ENCODE assay signal across 8 mouse cellular contexts in the genomic region with DNA sequence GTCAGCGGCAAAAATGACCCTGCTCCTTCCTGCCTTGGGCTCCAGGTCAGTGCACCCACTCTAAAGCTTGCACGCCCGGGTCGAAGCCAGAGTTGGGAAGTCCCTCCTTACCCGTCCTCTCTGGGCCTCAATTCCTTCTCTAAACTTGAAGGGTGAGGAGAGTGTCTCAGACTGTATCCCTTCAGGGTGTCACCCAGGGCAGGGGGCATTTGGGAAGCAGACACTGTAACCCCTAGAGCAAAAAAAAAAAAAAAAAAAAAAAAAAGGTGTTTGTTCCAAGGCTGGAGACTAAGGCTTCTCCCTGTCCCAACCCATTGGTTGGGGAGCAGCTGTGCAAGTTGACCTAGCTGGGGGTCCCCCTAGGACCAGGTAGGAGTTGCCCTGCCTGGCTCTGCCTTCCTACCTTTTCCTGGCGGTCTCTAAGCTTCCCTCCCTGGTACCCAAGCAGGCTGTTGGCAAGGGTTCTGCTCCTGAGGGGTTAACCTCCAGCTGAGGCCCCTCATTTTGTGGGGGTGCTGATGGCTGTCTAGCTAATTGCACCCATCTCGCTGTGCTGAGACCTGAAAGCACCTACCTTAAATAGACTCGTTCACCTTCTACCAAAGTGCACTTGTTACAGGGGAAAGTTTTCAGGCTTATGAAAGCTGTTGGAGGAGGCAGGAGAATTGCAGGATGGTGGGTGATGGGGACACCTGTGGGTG. TPM values are rescaled to one million over a fixed set of nuclear protein-coding genes. Genes with fewer than 3 reads are reported as not detected.
A peak's percentile ranks its signal among the peaks of the same experiment; 100 is the strongest.
DNase-seq lines count a peak whose midpoint lies in the region; ATAC-seq and TF ChIP-seq lines count a peak whose summit lies in the region.

No protein-coding gene starts in this region.

- intact Hi-C loops in heart, adult 2 months (cut with DNase I), result loop anchor here (2.0 to 5.0 kb wide), 4 partner anchors 15 to 97 kb away; no protein-coding TSS in a partner anchor

- H3K4me1 ChIP-seq in heart, adult 2 months (ENCODE audit: control insufficient read depth, insufficient read depth, low read length), result peaks cover 42% of the 10 kb centered on the region
- H3K4me1 ChIP-seq in thymus, adult 2 months (replicated peaks; ENCODE audit: control insufficient read depth, insufficient read depth, low read length), result peaks cover 48% of the 10 kb centered on the region
- peaks cover 42% of the 10 kb centered on the region for H3K4me1 ChIP-seq in liver, embryonic 11.5 days (replicated peaks; ENCODE audit: control insufficient read depth, insufficient read depth, low read length)

- peak overlapping the region; percentile 60 for H3K4me3 ChIP-seq in heart, adult 2 months
- H3K4me3 ChIP-seq in thymus, adult 2 months (ENCODE audit: control insufficient read depth, insufficient read depth, low read length), result peak overlapping the region; percentile 83
- peak overlapping the region; percentile 64 for H3K4me3 ChIP-seq in liver, embryonic 11.5 days (ENCODE audit: low read depth, low read length)

- TF ChIP-seq CTCF in heart, adult 2 months (IDR thresholded peaks at IDR 0.05), result no peak
- no peak for TF ChIP-seq CTCF in thymus, adult 2 months (IDR thresholded peaks at IDR 0.05; ENCODE audit: borderline replicate concordance, control insufficient read depth, extremely low read depth, insufficient read depth, low read length, poor library complexity)

- H3K4me2 ChIP-seq in liver, embryonic 11.5 days, result peak overlapping the region; percentile 95

- H3K9ac ChIP-seq in heart, adult 2 months (ENCODE audit: low read depth, low read length), result peak overlapping the region; percentile 89
- H3K9ac ChIP-seq in liver, embryonic 11.5 days (ENCODE audit: low read depth, low read length), result peak overlapping the region; percentile 68

- H3K79me2 ChIP-seq in heart, adult 2 months (replicated peaks; ENCODE audit: control insufficient read depth, insufficient read depth, low read length), result no peaks in the 10 kb centered on the region

- ATAC-seq in liver, embryonic 11.5 days (replicated peaks; ENCODE audit: low FRiP score), result no peak

- no peak for TF ChIP-seq POLR2A in heart, adult 2 months (IDR thresholded peaks at IDR 0.05; ENCODE audit: insufficient read depth, low read depth, low read length)
- no peak for TF ChIP-seq POLR2A in thymus, adult 2 months (IDR thresholded peaks at IDR 0.05; ENCODE audit: control insufficient read depth, extremely low read depth, insufficient read depth, low read length, poor library complexity)

- H3K36me3 ChIP-seq in heart, adult 2 months (ENCODE audit: control insufficient read depth, insufficient read depth, low read length), result no peaks in the 10 kb centered on the region
- H3K36me3 ChIP-seq in thymus, adult 2 months (ENCODE audit: control insufficient read depth, insufficient read depth, low read length), result no peaks in the 10 kb centered on the region
- no peaks in the 10 kb centered on the region; the same call in 1 of the 2 replicates for H3K36me3 ChIP-seq in liver, embryonic 11.5 days (ENCODE audit: control insufficient read depth, insufficient read depth, low read length)

- peak in 1 of 2 experiments; percentile 17 for DNase-seq in heart, adult 2 months
- DNase-seq in heart, adult 9 months (ENCODE audit: low spot score in 2 of 2), result no peak
- DNase-seq in thymus, adult 2 months, result no peak
- DNase-seq in thymus, adult 18-20 months, result no peak
- DNase-seq in liver, embryonic 11.5 days (ENCODE audit: low spot score), result no peak
- DNase-seq in embryo, embryonic 10.5 days (ENCODE audit: low spot score), result no peak
- no peak for DNase-seq in layer of hippocampus, postnatal 10 days (ENCODE audit: low spot score in 2 of 2)
- no peak for DNase-seq in right cerebral cortex, postnatal 14 days

- 56% methylated on average over 8 of the region's 8 CpGs for WGBS in heart, adult 2 months
- 62% methylated on average over 8 of the region's 8 CpGs for WGBS in thymus, adult 2 months
- WGBS in liver, embryonic 11.5 days, result 53% methylated on average over 8 of the region's 8 CpGs

- no peaks in the 10 kb centered on the region for H3K9me3 ChIP-seq in liver, embryonic 11.5 days (ENCODE audit: control insufficient read depth, low read length)

- H3K27ac ChIP-seq in heart, adult 2 months, result peak overlapping the region; percentile 93
- H3K27ac ChIP-seq in thymus, adult 2 months (ENCODE audit: control insufficient read depth, insufficient read depth, low read length), result no peak overlapping the region
- H3K27ac ChIP-seq in liver, embryonic 11.5 days (ENCODE audit: low read depth, low read length), result no peak overlapping the region

- no peak for TF ChIP-seq EP300 in heart, adult 2 months (IDR thresholded peaks at IDR 0.05; ENCODE audit: insufficient read depth, low read depth, low read length)

- 0 out of 2 replicates have a peak, but pooled peaks cover 2% of the 10 kb centered on the region for H3K27me3 ChIP-seq in heart, adult 2 months (ENCODE audit: control insufficient read depth, insufficient read depth, low read length)
- H3K27me3 ChIP-seq in thymus, adult 2 months (ENCODE audit: control insufficient read depth, insufficient read depth, low read length), result no peaks in the 10 kb centered on the region
- H3K27me3 ChIP-seq in liver, embryonic 11.5 days (replicated peaks; ENCODE audit: control insufficient read depth, insufficient read depth, low read length), result no peaks in the 10 kb centered on the region; the same call in 1 of the 2 replicates

RNA-seq across cellular contexts. Expression of a gene that starts 1.1 kb away (rescaled TPM):
- 10 to 100 TPM; 15.0 to 17.3 TPM for total RNA-seq in heart, adult 2 months (2021)
- polyA plus RNA-seq in heart, adult 2 months (2012; rRNA removed), result 11.7 and 12.7 TPM in 2 replicates
- polyA plus RNA-seq in thymus, adult 2 months (2012; rRNA removed), result 26.3 and 26.8 TPM in 2 replicates
- polyA plus RNA-seq in liver, embryonic 11.5 days (2014; fragmentation: Nextera tagmentation; extraction: Ambion mirVana), result 4.6 and 6.5 TPM in 2 replicates
- 10 to 100 TPM; 80.9 to 91.4 TPM for total RNA-seq in layer of hippocampus, postnatal 10 days (2021)

RNA-seq across cellular contexts. Expression of a gene that starts 30.2 kb away (rescaled TPM):
- total RNA-seq in heart, adult 2 months (2021), result 100 to 1,000 TPM; 150 to 173 TPM
- polyA plus RNA-seq in heart, adult 2 months (2012; rRNA removed), result 85.2 and 98.2 TPM in 2 replicates
- polyA plus RNA-seq in thymus, adult 2 months (2012; rRNA removed), result 10.9 and 14.2 TPM in 2 replicates
- 5.6 and 7.4 TPM in 2 replicates for polyA plus RNA-seq in liver, embryonic 11.5 days (2014; fragmentation: Nextera tagmentation; extraction: Ambion mirVana)
- total RNA-seq in layer of hippocampus, postnatal 10 days (2021), result 1 to 10 TPM; 2.1 to 2.4 TPM

RNA-seq across cellular contexts. Expression of a gene that starts 54.8 kb away (rescaled TPM):
- total RNA-seq in heart, adult 2 months (2021), result 10 to 100 TPM; 32.0 to 38.7 TPM
- 38.4 and 39.4 TPM in 2 replicates for polyA plus RNA-seq in heart, adult 2 months (2012; rRNA removed)
- 131 and 134 TPM in 2 replicates for polyA plus RNA-seq in thymus, adult 2 months (2012; rRNA removed)
- 216 and 222 TPM in 2 replicates for polyA plus RNA-seq in liver, embryonic 11.5 days (2014; fragmentation: Nextera tagmentation; extraction: Ambion mirVana)
- 10 to 100 TPM; 17.0 to 19.5 TPM for total RNA-seq in layer of hippocampus, postnatal 10 days (2021)
